Mouse (Mus musculus) stomach, postnatal 0 days (tissue): ENCODE measurements around the gene Pcare.

ENCODE experiments used
- CTCF ChIP-seq: IDR thresholded peaks from 2 replicates; pipeline ENCODE4 v1.5.1; 2016; ENCODE audit warnings: antibody characterized with exemption, low read depth, mild to moderate bottlenecking, moderate library complexity
- EP300 ChIP-seq: optimal IDR thresholded peaks from 2 replicates; pipeline ENCODE3; 2016; ENCODE audit warnings: antibody characterized with exemption

DNA sequence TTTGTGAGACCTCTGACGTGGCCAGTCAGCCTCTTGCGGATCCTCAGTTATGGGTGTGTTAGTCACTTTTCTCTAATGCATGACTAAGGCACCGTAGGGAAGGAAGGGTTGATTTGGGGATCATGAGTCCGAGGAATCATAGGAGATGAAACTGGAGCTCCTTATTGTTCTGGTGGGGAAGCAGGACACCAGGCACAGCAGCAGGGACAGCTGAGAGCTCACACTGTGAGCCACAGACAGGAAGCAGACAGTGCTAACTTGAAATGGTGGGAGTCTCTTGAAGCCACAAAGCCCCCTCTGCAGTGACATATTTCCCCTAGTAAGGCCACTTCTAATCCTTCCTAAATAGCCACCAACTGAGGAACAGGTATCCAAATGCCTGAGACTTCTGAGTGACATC lies 38.4 kb upstream of the Pcare start:
- TF ChIP-seq CTCF (no peak), EP300 (no peak)
